Mouse (Mus musculus) kidney, postnatal 0 days (tissue): Measurements from ENCODE around the gene Gm11037. TPM values are rescaled to one million over a fixed set of nuclear protein-coding genes. Genes with fewer than 3 reads are reported as not detected.
A peak's percentile ranks its signal among the peaks of the same experiment; 100 is the strongest.

Experiments
- ATAC-seq: fragments of 200-750 bp; cut with Nextera tagmentation; replicated peaks from 2 replicates; pipeline ENCODE4 v1.8.0; 2017; ENCODE audit warnings: low read depth, moderate number of reproducible peaks, moderate TSS enrichment, moderate library complexity; ENCODE audit not compliant: low FRiP score
- DNase-seq: peaks from one replicate; pipeline ENCODE4 v3.0.0-alpha.2; 2016; ENCODE audit warnings: low spot score
- H3K27ac ChIP-seq: fragments of 300-500 bp; sonication (generic); 2 replicates; pipeline ENCODE4 v1.5.1; 2014; ENCODE audit warnings: mild to moderate bottlenecking
- H3K27me3 ChIP-seq: fragments of 300-500 bp; sonication (generic); 2 replicates; pipeline ENCODE4 v1.6.1; 2014; ENCODE audit warnings: low read length, mixed read lengths; ENCODE audit not compliant: insufficient read depth
- H3K36me3 ChIP-seq: fragments of 300-500 bp; sonication (generic); 2 replicates; pipeline ENCODE4 v1.6.1; 2014; ENCODE audit warnings: low read length, mixed read lengths; ENCODE audit not compliant: insufficient read depth
- H3K4me1 ChIP-seq: fragments of 300-500 bp; sonication (generic); replicated peaks from 2 replicates; pipeline ENCODE4 v1.6.1; 2014; ENCODE audit warnings: antibody characterized with exemption, low read length, mixed read lengths; ENCODE audit not compliant: insufficient read depth
- H3K4me2 ChIP-seq: fragments of 300-500 bp; sonication (generic); 2 replicates; pipeline ENCODE4 v1.6.1; 2014; ENCODE audit warnings: mild to moderate bottlenecking, low read length, moderate library complexity, mixed read lengths
- H3K4me3 ChIP-seq: fragments of 300-500 bp; sonication (generic); replicated peaks from 2 replicates; pipeline ENCODE4 v1.5.1; 2014; ENCODE audit warnings: low read depth, low read length
- H3K9ac ChIP-seq: fragments of 300-500 bp; sonication (generic); 2 replicates; pipeline ENCODE4 v1.6.1; 2014; ENCODE audit warnings: low read depth, low read length
- H3K9me3 ChIP-seq: fragments of 300-500 bp; sonication (generic); replicated peaks from 2 replicates; pipeline ENCODE4 v1.6.1; 2016; ENCODE audit warnings: low read length, inconsistent platforms, mixed read lengths
- CTCF ChIP-seq: IDR thresholded peaks from 2 replicates; pipeline ENCODE4 v1.5.1; 2016; ENCODE audit warnings: antibody characterized with exemption, low read depth, mild to moderate bottlenecking, moderate library complexity
- WGBS: fragments of 180-500 bp; shearing (Covaris S2); extraction: QIAGEN DNeasy Blood & Tissue Kit; methylation state at CpG from one replicate; pipeline ENCODE4 v1.1.7; 2014; 5-methylcytosine and 5-hydroxymethylcytosine counted together
- polyA plus RNA-seq: library from polyadenylated mRNA; unstranded; fragments of >200 nt; fragmentation: Nextera tagmentation; extraction: Ambion mirVana; gene quantifications from 2 replicates; pipeline ENCODE4 v1.2.1, GENCODE M21; 2015

The Gm11037 gene
- polyA plus RNA-seq = not detected in 2 replicates

DNA sequence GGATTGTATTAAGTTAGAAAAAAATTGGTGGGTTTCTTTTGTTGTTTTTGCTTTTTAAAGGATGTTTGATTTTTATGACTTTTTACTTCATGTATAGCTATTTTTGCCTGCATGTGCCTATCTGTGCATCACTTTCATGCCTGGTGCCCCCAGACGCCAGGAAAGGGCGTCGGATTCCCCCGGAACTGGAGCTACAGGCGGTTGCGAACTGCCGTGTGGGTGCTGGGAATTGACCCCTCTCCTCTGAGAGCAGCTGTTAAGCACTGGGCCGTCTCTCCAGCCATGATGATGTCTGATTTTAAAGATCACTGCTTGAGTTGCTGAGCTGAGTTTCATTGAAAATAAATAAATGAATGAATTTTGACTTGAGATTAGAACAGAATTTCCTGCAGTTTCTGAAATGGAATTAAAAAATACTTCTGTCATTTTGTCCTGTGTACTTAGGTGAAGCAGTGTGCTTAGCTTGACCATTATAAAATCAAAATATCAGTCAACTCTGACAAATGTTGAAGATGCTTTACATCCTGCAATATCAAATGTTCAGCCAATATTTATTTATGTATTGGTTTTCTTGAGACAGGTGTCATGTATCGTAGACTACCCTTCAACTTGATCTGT lies at the start of gene Gm11037:
Gene Gm11037 (plus strand): TSS at position 568 of the 618 bp plus-strand sequence.
- no peak for TF ChIP-seq CTCF
- WGBS = 78% methylated on average over 9 of the region's 9 CpGs
- Histone ChIP-seq H3K9ac (no peak within 1 kb of the TSS), H3K27me3 (no peaks in the 10 kb centered on the region), H3K4me2 (no peak within 1 kb of the TSS), H3K4me1 (peaks cover 6% of the 10 kb centered on the region), H3K4me3 (no peak within 1 kb of the TSS), H3K27ac (peak within 1 kb of the TSS; percentile 44; the same call in 1 of the 2 replicates), H3K9me3 (no peaks in the 10 kb centered on the region), H3K36me3 (no peaks in the 10 kb centered on the region)
- no peak for ATAC-seq
- DNase-seq = no peak

- TF ChIP-seq CTCF = no peak
- no peaks in the 10 kb centered on the region for H3K4me1 ChIP-seq
- 82% methylated on average over 4 of the region's 4 CpGs for WGBS
- H3K9ac ChIP-seq = no peak overlapping the region
- ATAC-seq (no peak), DNase-seq (no peak)
- no peak overlapping the region for H3K4me2 ChIP-seq
- H3K27ac ChIP-seq = no peak overlapping the region
- H3K27me3 ChIP-seq = no peaks in the 10 kb centered on the region
- no peaks in the 10 kb centered on the region for H3K9me3 ChIP-seq
- no peaks in the 10 kb centered on the region for H3K36me3 ChIP-seq
- no peak overlapping the region for H3K4me3 ChIP-seq
Measured at GRCm38 (mm10) chr2:131084206-131084605, 49.1 kb upstream of the Gm11037 start.

- Histone ChIP-seq H3K9ac (no peak within 1 kb of the TSS), H3K4me3 (no peak within 1 kb of the TSS), H3K9me3 (no peaks in the 10 kb centered on the region), H3K4me1 (no peaks in the 10 kb centered on the region), H3K27ac (0 out of 2 replicates have a peak within 1 kb of the TSS, but pooled peaks have one; percentile 5), H3K4me2 (no peak within 1 kb of the TSS), H3K36me3 (no peaks in the 10 kb centered on the region), H3K27me3 (no peaks in the 10 kb centered on the region)
- 69% methylated on average over 11 of the region's 11 CpGs for WGBS
- no peak for TF ChIP-seq CTCF
- ATAC-seq (no peak), DNase-seq (no peak)
Measured at GRCm38 (mm10) chr2:131086667-131087390, 46.5 kb upstream of the Gm11037 start, which contains the start of gene Siglec1. Gene Siglec1 (minus strand): TSS chr2:131086765.

- DNase-seq = no peak
- H3K4me2 ChIP-seq = no peak overlapping the region
- 72% methylated on average over 4 of the region's 4 CpGs for WGBS
Measured at GRCm38 (mm10) chr2:131088581-131088980, 44.7 kb upstream of the Gm11037 start.

DNA sequence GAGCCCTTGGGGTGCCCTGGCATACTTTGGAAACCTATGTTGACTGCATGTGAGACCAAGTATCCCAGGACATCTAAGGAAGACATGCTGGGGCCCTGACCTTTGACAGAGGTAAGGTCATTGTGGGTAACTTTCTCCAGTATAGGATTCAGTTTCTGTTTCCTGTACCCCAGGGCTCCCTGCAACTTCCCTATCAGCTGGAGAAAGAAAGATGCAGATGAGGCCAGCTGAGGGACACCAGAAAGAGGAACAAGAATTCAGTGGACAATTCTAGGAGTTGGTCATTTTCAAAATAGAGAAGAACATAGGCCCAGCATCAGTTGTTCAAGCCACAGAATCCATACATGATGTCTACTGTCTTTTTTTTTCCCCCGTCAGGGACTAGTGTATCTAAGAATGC lies 43.7 kb upstream of the Gm11037 start:
- TF ChIP-seq CTCF = no peak
- no peak overlapping the region for H3K4me2 ChIP-seq
- no peak overlapping the region for H3K27ac ChIP-seq
- H3K4me1 ChIP-seq = no peaks in the 10 kb centered on the region
- WGBS = 83% methylated on average over 1 of the region's 1 CpGs
- H3K4me3 ChIP-seq = no peak overlapping the region
- DNase-seq = no peak
- no peaks in the 10 kb centered on the region for H3K36me3 ChIP-seq
- no peaks in the 10 kb centered on the region for H3K27me3 ChIP-seq
- no peak for ATAC-seq
- H3K9me3 ChIP-seq = no peaks in the 10 kb centered on the region
- no peak overlapping the region for H3K9ac ChIP-seq

More at GRCm38 (mm10) chr2:131088581-131088980, 44.7 kb upstream of the Gm11037 start:
- Histone ChIP-seq H3K27ac (no peak overlapping the region), H3K9ac (no peak overlapping the region), H3K27me3 (no peaks in the 10 kb centered on the region), H3K4me3 (no peak overlapping the region), H3K4me1 (no peaks in the 10 kb centered on the region), H3K36me3 (no peaks in the 10 kb centered on the region), H3K9me3 (no peaks in the 10 kb centered on the region)
- ATAC-seq = no peak
- TF ChIP-seq CTCF = no peak

- Histone ChIP-seq H3K27me3 (no peaks in the 10 kb centered on the region), H3K4me3 (no peak overlapping the region), H3K27ac (no peak overlapping the region), H3K36me3 (no peaks in the 10 kb centered on the region), H3K9me3 (no peaks in the 10 kb centered on the region), H3K4me1 (peaks cover 3% of the 10 kb centered on the region; the same call in 1 of the 2 replicates), H3K4me2 (no peak overlapping the region), H3K9ac (no peak overlapping the region)
- ATAC-seq (no peak; the same call in 1 of the 2 replicates), DNase-seq (peak; percentile 35)
- TF ChIP-seq CTCF = no peak
- 69% methylated on average over 3 of the region's 3 CpGs for WGBS
Measured at GRCm38 (mm10) chr2:131090852-131091251, 42.4 kb upstream of the Gm11037 start.
